Mouse (Mus musculus) regulatory T cell (primary cell): Measurements from ENCODE around the gene Syngr1.

Source experiments
- in situ Hi-C: fragments of 300-600 bp; cut with MboI, MseI; formaldehyde crosslinking; loops from one replicate; pipeline ENCODE4 v1.15.1; 2025; ENCODE audit warnings: high pct_unique_total_duplicates

Gene Syngr1

GRCm38 (mm10) chr15:80069171-80069570, 22.0 kb upstream of the Syngr1 start:
- in situ Hi-C loops: loop anchor here (5.0 to 25.0 kb wide), 2 partner anchors 127 to 1482 kb away; partner anchors contain the start of gene Cyth4

GRCm38 (mm10) chr15:80070095-80070644, 21.0 kb upstream of the Syngr1 start:
- in situ Hi-C loops: loop anchor here (25.0 kb wide), 1 partner anchor 1483 kb away; the partner anchor contains the start of gene Cyth4

- in situ Hi-C loops: loop anchor here (25.0 kb wide), 1 partner anchor 1485 kb away; the partner anchor contains the start of gene Cyth4
Measured at GRCm38 (mm10) chr15:80071951-80072437, 19.1 kb upstream of the Syngr1 start.

- in situ Hi-C loops: loop anchor here (25.0 kb wide), 1 partner anchor 1485 kb away; the partner anchor contains the start of gene Cyth4
Measured at GRCm38 (mm10) chr15:80072579-80073255, 18.4 kb upstream of the Syngr1 start.

GRCm38 (mm10) chr15:80073256-80073621, 17.9 kb upstream of the Syngr1 start:
- in situ Hi-C loops: loop anchor here (25.0 kb wide), 1 partner anchor 1486 kb away; the partner anchor contains the start of gene Cyth4

GRCm38 (mm10) chr15:80074663-80075373, 16.3 kb upstream of the Syngr1 start:
- in situ Hi-C loops: loop anchor here (25.0 kb wide), 1 partner anchor 1488 kb away; the partner anchor contains the start of gene Cyth4

GRCm38 (mm10) chr15:80075374-80075694, 15.8 kb upstream of the Syngr1 start:
- in situ Hi-C loops: no loop called here

GRCm38 (mm10) chr15:80075733-80076337, 15.3 kb upstream of the Syngr1 start:
- in situ Hi-C loops: no loop called here

GRCm38 (mm10) chr15:80076338-80077136, 14.6 kb upstream of the Syngr1 start:
- in situ Hi-C loops: no loop called here

- in situ Hi-C loops: no loop called here
Measured at GRCm38 (mm10) chr15:80078058-80078814, 12.9 kb upstream of the Syngr1 start.

GRCm38 (mm10) chr15:80079129-80079668, 11.9 kb upstream of the Syngr1 start:
- in situ Hi-C loops: no loop called here

GRCm38 (mm10) chr15:80079954-80080353, 11.2 kb upstream of the Syngr1 start:
- in situ Hi-C loops: no loop called here

- in situ Hi-C loops: no loop called here
Measured at GRCm38 (mm10) chr15:80080711-80081615, 10.2 kb upstream of the Syngr1 start.

- in situ Hi-C loops: no loop called here
Measured at GRCm38 (mm10) chr15:80081801-80082546, 9.2 kb upstream of the Syngr1 start.

- in situ Hi-C loops: no loop called here
Measured at GRCm38 (mm10) chr15:80082661-80083275, 8.4 kb upstream of the Syngr1 start.

GRCm38 (mm10) chr15:80083276-80083731, 7.8 kb upstream of the Syngr1 start:
- in situ Hi-C loops: no loop called here

GRCm38 (mm10) chr15:80083740-80084139, 7.4 kb upstream of the Syngr1 start:
- in situ Hi-C loops: no loop called here
